Mouse (Mus musculus) CH12.LX (cell line): ENCODE data around the gene Rbsn. TPM values are rescaled to one million over a fixed set of nuclear protein-coding genes. Genes with fewer than 3 reads are reported as not detected.

Experiments used
- DNase-seq: peaks from one replicate; pipeline ENCODE4 v3.0.0-alpha.2; 2013; ENCODE audit errors: extremely low read depth
- H3K27ac ChIP-seq: 2 replicates; pipeline ENCODE4 v1.5.1; 2012; ENCODE audit warnings: low read depth, mild to moderate bottlenecking, control low read depth, moderate library complexity; ENCODE audit not compliant: insufficient read depth
- H3K27me3 ChIP-seq: replicated peaks from 2 replicates; pipeline ENCODE3; 2012; ENCODE audit warnings: inconsistent platforms
- H3K36me3 ChIP-seq, 2 experiments: replicated peaks in 1 of 2; 2 replicates each; pipeline versions ENCODE3 to v1.6.1; 2012; ENCODE audit warnings: inconsistent platforms in 1 of 2, low read length in 1 of 2, mild to moderate bottlenecking in 1 of 2, mixed read lengths in 1 of 2, moderate library complexity in 1 of 2; ENCODE audit not compliant: control insufficient read depth in 1 of 2, insufficient read depth in 1 of 2
- H3K4me1 ChIP-seq, 2 experiments: 2 replicates each; pipeline ENCODE4 v1.6.1; 2012; ENCODE audit warnings: inconsistent platforms in 1 of 2, moderate library complexity in 1 of 2; ENCODE audit not compliant: insufficient read depth in 2 of 2, control insufficient read depth in 1 of 2
- H3K4me2 ChIP-seq: 2 replicates; pipeline ENCODE4 v1.6.1; 2012; ENCODE audit warnings: low read depth, mild to moderate bottlenecking, control low read depth; ENCODE audit not compliant: poor library complexity, insufficient read depth, severe bottlenecking
- H3K4me3 ChIP-seq, 3 experiments: fragments of 150-350 bp in 1 of 3; sonication (generic) in 1 of 3; replicated peaks in 1 of 3; 2 replicates each; pipeline versions ENCODE3 to v1.5.1; 2011 to 2012; ENCODE audit warnings: low read depth in 2 of 3, low read length in 2 of 3, mild to moderate bottlenecking in 2 of 3, moderate library complexity in 2 of 3, control low read depth in 1 of 3, improper control_type of control experiment in 1 of 3, inconsistent platforms in 1 of 3, mixed read lengths in 1 of 3; ENCODE audit not compliant: poor library complexity in 1 of 3
- H3K79me2 ChIP-seq: replicated peaks from 2 replicates; pipeline ENCODE4 v1.6.1; 2012; ENCODE audit warnings: mild to moderate bottlenecking, moderate library complexity; ENCODE audit not compliant: control insufficient read depth, poor library complexity, insufficient read depth, severe bottlenecking; ENCODE audit errors: extremely low read depth
- H3K9ac ChIP-seq: 2 replicates; pipeline ENCODE4 v1.6.1; 2012; ENCODE audit warnings: low read depth, mild to moderate bottlenecking, control low read depth, moderate library complexity; ENCODE audit not compliant: insufficient read depth
- H3K9me3 ChIP-seq: replicated peaks from 2 replicates; pipeline ENCODE3; 2012; ENCODE audit warnings: low read length, inconsistent platforms, mixed read lengths
- CTCF ChIP-seq, 2 experiments: IDR thresholded peaks in 1 of 2; conservative IDR thresholded peaks in 1 of 2; 2 replicates each; pipeline ENCODE4 v1.5.1; 2011 to 2012; ENCODE audit warnings: low read depth in 2 of 2, low read length in 2 of 2, improper control_type of control experiment in 1 of 2, inconsistent platforms in 1 of 2, mild to moderate bottlenecking in 1 of 2, moderate library complexity in 1 of 2
- E2F4 ChIP-seq: IDR thresholded peaks from 2 replicates; pipeline ENCODE4 v1.6.1; 2011; ENCODE audit warnings: low read depth, low read length, improper control_type of control experiment; ENCODE audit not compliant: insufficient replicate concordance
- ETS1 ChIP-seq: conservative IDR thresholded peaks from 2 replicates; pipeline ENCODE4 v1.6.1; 2012; ENCODE audit warnings: low read depth, mild to moderate bottlenecking, inconsistent platforms, low read length, improper control_type of control experiment, moderate library complexity
- GABPA ChIP-seq: IDR thresholded peaks from 2 replicates; pipeline ENCODE4 v1.6.1; 2012; ENCODE audit warnings: low read depth, low read length, improper control_type of control experiment, inconsistent platforms; ENCODE audit not compliant: insufficient replicate concordance
- IRF4 ChIP-seq: IDR thresholded peaks from 2 replicates; pipeline ENCODE4 v1.6.1; 2014; ENCODE audit warnings: low read depth, mild to moderate bottlenecking, inconsistent platforms, low read length, improper control_type of control experiment
- JUN ChIP-seq: IDR thresholded peaks from 2 replicates; pipeline ENCODE4 v1.6.1; 2011; ENCODE audit warnings: low read depth, mild to moderate bottlenecking, low read length, improper control_type of control experiment, moderate library complexity; ENCODE audit not compliant: insufficient read depth
- JUND ChIP-seq: conservative IDR thresholded peaks from 2 replicates; pipeline ENCODE4 v1.6.1; 2011; ENCODE audit warnings: low read depth, low read length, improper control_type of control experiment
- KAT2A ChIP-seq: IDR thresholded peaks from 2 replicates; pipeline ENCODE4 v1.6.1; 2012; ENCODE audit warnings: low read length, improper control_type of control experiment, inconsistent platforms; ENCODE audit not compliant: insufficient replicate concordance
- MAFK ChIP-seq: IDR thresholded peaks from 2 replicates; pipeline ENCODE4 v1.6.1; 2011; ENCODE audit warnings: low read length, improper control_type of control experiment; ENCODE audit not compliant: insufficient replicate concordance
- MAZ ChIP-seq: IDR thresholded peaks from 2 replicates; pipeline ENCODE4 v1.6.1; 2012; ENCODE audit warnings: low read depth, mild to moderate bottlenecking, inconsistent platforms, low read length, improper control_type of control experiment, moderate library complexity
- MXI1 ChIP-seq: IDR thresholded peaks from 2 replicates; pipeline ENCODE4 v1.6.1; 2011; ENCODE audit warnings: mild to moderate bottlenecking, low read depth, low read length, improper control_type of control experiment
- MYC ChIP-seq: IDR thresholded peaks from 2 replicates; pipeline ENCODE4 v1.6.1; 2011; ENCODE audit warnings: low read depth, mild to moderate bottlenecking, improper control_type of control experiment, low read length
- NRF1 ChIP-seq: IDR thresholded peaks from 2 replicates; pipeline ENCODE4 v1.6.1; 2014; ENCODE audit warnings: low read depth, mild to moderate bottlenecking, inconsistent platforms, low read length, improper control_type of control experiment, moderate library complexity
- POLR2A ChIP-seq: IDR thresholded peaks from 2 replicates; pipeline ENCODE4 v1.6.1; 2011; ENCODE audit warnings: low read depth, mild to moderate bottlenecking, improper control_type of control experiment, low read length
- RAD21 ChIP-seq: IDR thresholded peaks from 2 replicates; pipeline ENCODE4 v1.6.1; 2011; ENCODE audit warnings: low read depth, mild to moderate bottlenecking, low read length, improper control_type of control experiment, moderate library complexity
- RCOR1 ChIP-seq: conservative IDR thresholded peaks from 2 replicates; pipeline ENCODE4 v1.6.1; 2012; ENCODE audit warnings: low read depth, mild to moderate bottlenecking, inconsistent platforms, low read length, improper control_type of control experiment
- SIN3A ChIP-seq: IDR thresholded peaks from 2 replicates; pipeline ENCODE4 v1.6.1; 2012; ENCODE audit warnings: low read length, improper control_type of control experiment, inconsistent platforms
- SMC3 ChIP-seq: IDR thresholded peaks from 2 replicates; pipeline ENCODE4 v1.6.1; 2011; ENCODE audit warnings: low read depth, low read length, improper control_type of control experiment
- TBP ChIP-seq: conservative IDR thresholded peaks from 2 replicates; pipeline ENCODE4 v1.6.1; 2011; ENCODE audit warnings: low read depth, low read length, improper control_type of control experiment
- TCF12 ChIP-seq: IDR thresholded peaks from 2 replicates; pipeline ENCODE4 v1.6.1; 2014; ENCODE audit warnings: low read depth, mild to moderate bottlenecking, inconsistent platforms, low read length, improper control_type of control experiment
- ZC3H11A ChIP-seq: IDR thresholded peaks from 2 replicates; pipeline ENCODE4 v1.6.1; 2012; ENCODE audit warnings: low read depth, mild to moderate bottlenecking, inconsistent platforms, low read length, improper control_type of control experiment
- ZKSCAN1 ChIP-seq: IDR thresholded peaks from 2 replicates; pipeline ENCODE4 v1.6.1; 2012; ENCODE audit warnings: low read depth, inconsistent platforms, low read length, improper control_type of control experiment, borderline replicate concordance
- dilution Hi-C: fragments of 300-500 bp; cut with MboI; formaldehyde crosslinking; loops from 2 replicates; pipeline ENCODE4 v1.14.3; 2020; ENCODE audit warnings: low sequenced_read_pairs; ENCODE audit not compliant: extremely low pct_unique_long_range_greater_than_20kb, extremely low pct_ligation_motif_present
- in situ Hi-C: fragments of 300-500 bp; cut with MboI; formaldehyde crosslinking; loops from 3 replicates; pipeline ENCODE4 v1.14.3; 2019; ENCODE audit warnings: low sequenced_read_pairs, low pct_ligation_motif_present, low pct_unique_long_range_greater_than_20kb, mixed read lengths
- polyA plus RNA-seq: library from polyadenylated mRNA; unstranded; fragments of >175 nt; gene quantifications from 2 replicates; pipeline ENCODE4 v1.2.1, GENCODE M21; 2012; ENCODE audit warnings: low read depth; ENCODE audit not compliant: insufficient read length
- total RNA-seq, 2 experiments: library from RNA; depleted of rRNA; stranded (reverse); fragments of 300-350 nt in 1 of 2; fragments of >200 nt in 1 of 2; gene quantifications; 2 replicates each; pipeline ENCODE4 v1.2.3; 2012 to 2014

The Rbsn gene
- total and polyA plus RNA-seq, 3 experiments, result 10.4 to 12.3 (median 11.7) TPM

- dilution Hi-C loops, result no loop called here
- in situ Hi-C loops, result no loop called here
- Histone ChIP-seq H3K9me3 (peaks cover 3% of the 10 kb centered on the region), H3K4me3 (no peak overlapping the region), H3K27me3 (peaks cover 41% of the 10 kb centered on the region)
- TF ChIP-seq MAZ, result no peak
- no peak for TF ChIP-seq JUN
- peak; percentile 56 for TF ChIP-seq ZC3H11A
- no peak for TF ChIP-seq KAT2A
- TF ChIP-seq SMC3, result peak; percentile 95
- peak; percentile 90 for TF ChIP-seq RAD21
- TF ChIP-seq CTCF (conservative IDR thresholded peaks at IDR 0.05 in 1 of 2, IDR thresholded peaks at IDR 0.05 in 1 of 2; ENCODE audit: low read depth in 2 of 2, low read length in 2 of 2), result peak; percentile 38 to 87
- TF ChIP-seq, all 38 proteins: peak for 4
- no peaks in the 10 kb centered on the region for H3K4me1 ChIP-seq
- no peak overlapping the region for H3K27ac ChIP-seq
- no peak overlapping the region for H3K4me2 ChIP-seq
- peak; percentile 59 for DNase-seq
- H3K79me2 ChIP-seq, result no peaks in the 10 kb centered on the region
- H3K36me3 ChIP-seq, result no peaks in the 10 kb centered on the region
- H3K9ac ChIP-seq, result no peak overlapping the region
Observed at GRCm38 (mm10) chr6:92219445-92219844, 4.7 kb upstream of the Rbsn start.

- Histone ChIP-seq H3K4me1 (peaks cover 2 to 14% of the 10 kb centered on the region in 2 experiments; a peak in 2 of 4 replicates), H3K27ac (peak overlapping the region; percentile 48), H3K36me3 (peaks cover 3 to 26% of the 10 kb centered on the region in 2 experiments), H3K79me2 (peaks cover 20% of the 10 kb centered on the region), H3K27me3 (peaks cover 12% of the 10 kb centered on the region), H3K9me3 (no peaks in the 10 kb centered on the region), H3K9ac (peak overlapping the region; percentile 67), H3K4me2 (peak overlapping the region; percentile 69), H3K4me3 (peak overlapping the region; percentile 92 to 99 (median 97))
- in situ Hi-C loops, result no loop called here
- DNase-seq, result peak; percentile 11
- dilution Hi-C loops, result no loop called here
- no peak for TF ChIP-seq NRF1
- TF ChIP-seq MYC, result 0 out of 2 replicates have a peak, but pooled peaks have one; percentile 10
- TF ChIP-seq ZKSCAN1, result no peak
- TF ChIP-seq, all 38 proteins: peak for 1
Observed at GRCm38 (mm10) chr6:92214055-92214772, 511 bp downstream of the Rbsn start.

DNA sequence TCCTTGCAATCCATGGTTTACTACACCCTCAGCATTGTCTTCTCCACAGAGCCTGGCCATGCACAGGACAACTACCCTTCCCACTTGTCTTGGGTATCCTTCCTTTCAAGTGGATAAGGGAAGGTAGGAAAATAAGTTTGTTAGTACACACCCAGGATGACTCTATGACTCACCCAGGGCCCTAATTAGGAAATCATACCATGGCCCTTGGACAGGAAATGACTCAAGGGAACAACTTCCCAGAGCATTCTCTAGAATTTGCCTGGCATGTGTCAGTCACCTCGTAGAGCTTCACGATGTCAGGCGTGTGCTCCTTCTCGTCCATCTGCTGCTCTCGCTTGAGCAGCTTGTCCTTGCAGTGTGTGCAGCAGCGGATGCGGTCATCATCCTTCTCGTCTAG, 15.3 kb downstream of the Rbsn start:
- no peak overlapping the region for H3K9ac ChIP-seq
- in situ Hi-C loops (no loop called here), dilution Hi-C loops (no loop called here)
- H3K27me3 ChIP-seq, result no peaks in the 10 kb centered on the region
- H3K4me2 ChIP-seq, result no peak overlapping the region
- H3K79me2 ChIP-seq, result no peaks in the 10 kb centered on the region
- no peak for DNase-seq
- no peaks in the 10 kb centered on the region for H3K9me3 ChIP-seq
- no peak overlapping the region for H3K4me3 ChIP-seq
- peaks cover 60 to 81% of the 10 kb centered on the region in 2 experiments for H3K36me3 ChIP-seq
- no peaks in the 10 kb centered on the region for H3K4me1 ChIP-seq
- no peak for TF ChIP-seq MXI1
- no peak for TF ChIP-seq E2F4
- TF ChIP-seq JUND, result no peak
- TF ChIP-seq NRF1, result no peak
- no peak for TF ChIP-seq POLR2A
- no peak for TF ChIP-seq SIN3A
- TF ChIP-seq MYC, result no peak
- TF ChIP-seq ZKSCAN1, result no peak
- no peak for TF ChIP-seq GABPA
- no peak for TF ChIP-seq MAFK
- TF ChIP-seq IRF4, result no peak
- no peak for TF ChIP-seq RCOR1
- TF ChIP-seq MAZ, result no peak
- no peak for TF ChIP-seq ETS1
- TF ChIP-seq TBP, result no peak
- no peak for TF ChIP-seq TCF12
- TF ChIP-seq ZC3H11A, result no peak
- H3K27ac ChIP-seq, result no peak overlapping the region
